In the genomic region with DNA sequence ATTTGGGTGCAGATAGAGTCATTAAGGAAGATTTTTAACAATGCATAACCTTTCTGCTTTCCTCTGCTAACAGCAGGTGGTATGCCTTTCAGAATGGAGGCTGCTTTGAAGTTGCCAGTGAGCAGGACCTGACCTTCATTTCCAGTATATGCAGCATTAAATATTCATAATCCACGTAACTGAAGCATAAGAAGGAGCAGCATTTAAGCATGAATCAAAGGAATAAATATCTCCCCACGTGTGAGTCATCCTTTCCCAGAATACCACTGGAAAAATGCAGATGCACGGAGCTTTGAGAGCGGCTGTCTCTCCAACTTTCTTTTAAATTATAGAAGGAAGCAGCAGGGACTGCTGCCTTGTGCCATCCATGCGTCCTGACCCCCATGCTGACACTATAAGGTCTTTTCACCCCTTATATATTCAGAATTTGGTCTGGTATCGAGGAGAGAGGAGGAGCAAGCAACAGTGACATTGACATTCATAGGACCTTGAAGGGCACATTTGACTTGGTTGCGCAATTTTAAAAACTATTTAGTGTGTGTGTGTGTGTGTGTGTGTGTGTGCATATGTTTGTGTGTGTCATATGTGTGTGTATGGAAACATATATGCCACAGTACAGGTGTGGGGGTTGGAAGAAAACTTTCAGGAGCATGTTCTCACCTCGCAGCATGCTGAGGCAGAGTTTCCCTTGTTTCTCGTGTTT, we compare ENCODE assay signal across 18 mouse cellular contexts.
A peak's percentile ranks its signal among the peaks of the same experiment; 100 is the strongest.
DNase-seq lines count a peak whose midpoint lies in the region; ATAC-seq and TF ChIP-seq lines count a peak whose summit lies in the region.
"Had no signal": no experiment of that assay in that cellular context is flagged by ENCODE, and none has a peak within 500 bp of the region (broad histone marks: within the 10 kb centered on the region; RNA-seq: fewer than 3 reads in every experiment).

No protein-coding gene starts in this region.

- H3K9ac ChIP-seq in midbrain, embryonic 16.5 days (ENCODE audit: low read depth, low read length), result no peak overlapping the region
- H3K9ac ChIP-seq: heart, embryonic 12.5 days; limb, embryonic 12.5 days; liver, embryonic 14.5 days had no signal

- WGBS in midbrain, embryonic 16.5 days, result 50% methylated on average over 9 of the region's 9 CpGs

- ATAC-seq in midbrain, embryonic 16.5 days, result peak; percentile 62

- no peaks in the 10 kb centered on the region for H3K9me3 ChIP-seq in midbrain, embryonic 16.5 days (replicated peaks; ENCODE audit: control insufficient read depth, low read length, poor library complexity, severe bottlenecking)
- H3K9me3 ChIP-seq: embryonic facial prominence, embryonic 10.5 days; heart, embryonic 12.5 days; limb, embryonic 12.5 days had no signal

- H3K4me2 ChIP-seq in midbrain, embryonic 16.5 days (ENCODE audit: low read length), result no peak overlapping the region
- H3K4me2 ChIP-seq: heart, embryonic 12.5 days; limb, embryonic 12.5 days had no signal

- peaks cover 4% of the 10 kb centered on the region for H3K4me1 ChIP-seq in midbrain, embryonic 16.5 days (ENCODE audit: control insufficient read depth, insufficient read depth, low read length)
- H3K4me1 ChIP-seq: embryonic facial prominence, embryonic 10.5 days; heart, embryonic 12.5 days had no signal

- H3K27ac ChIP-seq in left cerebral cortex, adult 2 months, result peak overlapping the region; percentile 77
- peak overlapping the region; percentile 15 for H3K27ac ChIP-seq in midbrain, embryonic 16.5 days (ENCODE audit: low read length)
- H3K27ac ChIP-seq: embryonic facial prominence, embryonic 10.5 days; limb, embryonic 12.5 days; liver, embryonic 14.5 days had no signal

- no peaks in the 10 kb centered on the region for H3K27me3 ChIP-seq in midbrain, embryonic 16.5 days (ENCODE audit: control insufficient read depth, insufficient read depth, low read depth, low read length)

- no peak overlapping the region for H3K4me3 ChIP-seq in left cerebral cortex, adult 2 months
- no peak overlapping the region for H3K4me3 ChIP-seq in midbrain, embryonic 16.5 days (ENCODE audit: low read depth, low read length)
- H3K4me3 ChIP-seq: embryonic facial prominence, embryonic 10.5 days; erythroblast, embryonic 14.5 days; heart, embryonic 12.5 days; limb, embryonic 12.5 days had no signal

- no peaks in the 10 kb centered on the region for H3K36me3 ChIP-seq in midbrain, embryonic 16.5 days (ENCODE audit: control insufficient read depth, insufficient read depth, low read length)
- H3K36me3 ChIP-seq: embryonic facial prominence, embryonic 10.5 days; heart, embryonic 12.5 days; limb, embryonic 12.5 days had no signal

- peak; percentile 57 to 92 for DNase-seq in adrenal gland, adult (ENCODE audit: inconsistent age in 2 of 2, low spot score in 1 of 2)
- no peak for DNase-seq in adrenal gland, postnatal 25 days
- DNase-seq in left cerebral cortex, adult 2 months (ENCODE audit: extremely low spot score in 1 of 2, low spot score in 2 of 2), result peak in 1 of 2 experiments; percentile 29
- DNase-seq in left cerebral cortex, adult 8-10 months (ENCODE audit: low spot score in 2 of 2), result no peak
- peak; percentile 17 for DNase-seq in adrenal gland, adult 8-10 months
- no peak for DNase-seq in cerebellum, postnatal 4 days (ENCODE audit: low spot score in 2 of 2)
- DNase-seq in kidney, adult 9 months, result no peak
- DNase-seq: cerebellum, adult 11 months; cerebellum, postnatal 25 days; heart, postnatal 36 days; lung, postnatal 10 days; thymus, postnatal 25 days had no signal

- intact Hi-C loops in left cerebral cortex, adult 2 months (cut with DNase I), result no loop called here

- no peak for TF ChIP-seq CTCF in left cerebral cortex, adult 2 months (IDR thresholded peaks at IDR 0.05)

Comparison
In these comparisons a context has a peak if more than half of its experiments do, and no peak if none do; other contexts are left out.
1. DNase-seq: peak in adrenal gland, adult (2 of 2) and adrenal gland, adult 8-10 months (single experiment); none in adrenal gland, postnatal 25 days (single experiment), left cerebral cortex, adult 8-10 months (0 of 2), cerebellum, postnatal 4 days (0 of 2) and kidney, adult 9 months (single experiment).